Mouse (Mus musculus) embryonic fibroblast, embryonic 13.5 days (primary cell): ENCODE data around the gene Sptbn1.

Source experiments
- CTCF ChIP-seq: IDR thresholded peaks from 2 replicates; pipeline ENCODE4 v1.5.1; 2011; ENCODE audit warnings: mild to moderate bottlenecking, control low read depth, low read length, moderate library complexity, borderline replicate concordance; ENCODE audit not compliant: insufficient read depth
- POLR2A ChIP-seq: IDR thresholded peaks from 2 replicates; pipeline ENCODE4 v1.6.1; 2011; ENCODE audit warnings: low read depth, mild to moderate bottlenecking, control low read depth, low read length, moderate library complexity

- TF ChIP-seq CTCF, result no peak
- no peak for TF ChIP-seq POLR2A
These were observed 96.8 kb downstream of the Sptbn1 start for GRCm38 (mm10) chr11:30171184-30171583.
